Mouse (Mus musculus): ENCODE measurements around the gene Lmtk3.

DNA sequence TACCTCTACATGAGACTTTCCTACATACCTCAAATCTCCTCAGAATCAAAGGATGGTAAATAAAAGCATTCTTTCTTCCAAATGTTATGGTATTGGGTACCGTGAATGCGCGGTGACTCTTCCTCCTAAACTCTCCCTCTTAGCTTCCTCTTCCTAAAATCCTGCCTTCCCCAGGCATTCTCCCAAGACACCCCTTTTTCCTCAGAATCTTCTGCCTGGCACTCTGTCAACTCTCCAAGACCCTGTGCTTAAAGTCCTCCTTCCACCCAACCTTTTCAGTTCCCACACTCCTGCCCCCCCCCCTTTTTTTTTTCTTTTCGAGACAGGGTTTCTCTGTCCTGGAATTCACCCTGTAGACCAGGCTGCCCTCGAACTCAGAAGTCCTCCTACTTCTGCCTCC is 31.3 kb downstream of the Lmtk3 start:
- TF ChIP-seq CTCF (conservative IDR thresholded peaks at IDR 0.05; ENCODE audit: insufficient read depth, insufficient read length, low read depth, low read length) (no peak), POLR2A (IDR thresholded peaks at IDR 0.05; ENCODE audit: low read depth, low read length) (no peak)
